Mouse (Mus musculus): ENCODE data around the gene Pax8. TPM values are rescaled to one million over a fixed set of nuclear protein-coding genes. Genes with fewer than 3 reads are reported as not detected.

Gene Pax8
- polyA plus RNA-seq, 1 experiment = not detected

DNA sequence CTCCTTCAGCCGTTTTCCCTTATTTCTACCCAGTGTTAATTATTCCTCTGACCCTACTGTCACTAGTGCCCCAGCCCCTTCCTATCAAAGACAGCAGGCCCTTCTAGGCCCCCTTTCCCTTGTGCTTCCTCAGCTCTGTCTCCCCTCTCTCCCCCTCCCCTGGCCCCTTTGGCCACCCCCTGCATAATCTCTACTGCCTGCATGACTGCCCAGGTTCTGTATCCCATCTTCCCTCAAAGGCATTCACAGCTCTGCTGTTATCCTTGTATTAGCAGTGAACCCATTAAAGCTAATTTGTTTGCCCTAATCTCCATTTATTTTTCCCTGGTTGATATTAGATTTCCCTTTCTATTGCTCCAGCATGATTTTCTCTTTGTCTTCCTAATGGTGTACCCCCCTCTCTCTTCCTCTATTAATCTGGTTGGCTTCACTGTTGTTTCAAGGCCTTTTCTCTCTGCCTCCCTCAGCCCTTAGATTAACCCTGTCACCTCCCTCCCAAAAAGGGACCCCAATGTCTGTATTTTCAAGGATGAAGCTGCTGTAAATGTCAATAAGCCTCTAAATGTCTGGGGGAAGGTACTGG lies 20.9 kb downstream of the Pax8 start:
- Histone ChIP-seq H3K27ac (ENCODE audit: insufficient read depth, low read length) (no peak overlapping the region), H3K4me3 (ENCODE audit: extremely low read depth, insufficient read depth, insufficient read length) (no peak overlapping the region), H3K4me1 (ENCODE audit: control insufficient read depth, insufficient read depth, insufficient read length) (no peaks in the 10 kb centered on the region), H3K36me3 (ENCODE audit: control insufficient read depth, insufficient read depth, low read length) (no peaks in the 10 kb centered on the region), H3K27me3 (ENCODE audit: control insufficient read depth, insufficient read depth, low read length) (0 out of 2 replicates have a peak, but pooled peaks cover 1% of the 10 kb centered on the region)
- 71% methylated on average over 1 of the region's 1 CpGs for WGBS
- TF ChIP-seq CTCF (IDR thresholded peaks at IDR 0.05; ENCODE audit: extremely low read depth, insufficient read depth, insufficient read length, insufficient replicate concordance) (no peak), POLR2A (IDR thresholded peaks at IDR 0.05; ENCODE audit: low read depth, low read length) (no peak)
- no peak for DNase-seq (ENCODE audit: low read depth in 1 of 2, low spot score in 2 of 2)

GRCm38 (mm10) chr2:24453206-24453605 lies 22.2 kb downstream of the Pax8 start:
- no peak overlapping the region for H3K27ac ChIP-seq (ENCODE audit: insufficient read depth, low read length)
- H3K36me3 ChIP-seq (ENCODE audit: control insufficient read depth, insufficient read depth, low read length) = no peaks in the 10 kb centered on the region
- H3K27me3 ChIP-seq (ENCODE audit: control insufficient read depth, insufficient read depth, low read length) = 0 out of 2 replicates have a peak, but pooled peaks cover 1% of the 10 kb centered on the region
- TF ChIP-seq POLR2A (IDR thresholded peaks at IDR 0.05; ENCODE audit: low read depth, low read length) (no peak), CTCF (IDR thresholded peaks at IDR 0.05; ENCODE audit: extremely low read depth, insufficient read depth, insufficient read length, insufficient replicate concordance) (no peak)
- no peaks in the 10 kb centered on the region for H3K4me1 ChIP-seq (ENCODE audit: control insufficient read depth, insufficient read depth, insufficient read length)
- no peak overlapping the region for H3K4me3 ChIP-seq (ENCODE audit: extremely low read depth, insufficient read depth, insufficient read length)
- WGBS = 89% methylated on average over 5 of the region's 5 CpGs
- no peak for DNase-seq (ENCODE audit: low read depth in 1 of 2, low spot score in 2 of 2)

- TF ChIP-seq CTCF (IDR thresholded peaks at IDR 0.05; ENCODE audit: extremely low read depth, insufficient read depth, insufficient read length, insufficient replicate concordance) (no peak), POLR2A (IDR thresholded peaks at IDR 0.05; ENCODE audit: low read depth, low read length) (no peak)
- no peak overlapping the region for H3K4me3 ChIP-seq (ENCODE audit: extremely low read depth, insufficient read depth, insufficient read length)
- no peaks in the 10 kb centered on the region for H3K27me3 ChIP-seq (ENCODE audit: control insufficient read depth, insufficient read depth, low read length)
- no peaks in the 10 kb centered on the region for H3K4me1 ChIP-seq (ENCODE audit: control insufficient read depth, insufficient read depth, insufficient read length)
- H3K27ac ChIP-seq (ENCODE audit: insufficient read depth, low read length) = no peak overlapping the region
- no peaks in the 10 kb centered on the region for H3K36me3 ChIP-seq (ENCODE audit: control insufficient read depth, insufficient read depth, low read length)
- WGBS = 69% methylated on average over 4 of the region's 4 CpGs
- DNase-seq (ENCODE audit: low read depth in 1 of 2, low spot score in 2 of 2) = no peak
Measured at GRCm38 (mm10) chr2:24449111-24449510, 26.3 kb downstream of the Pax8 start.

DNA sequence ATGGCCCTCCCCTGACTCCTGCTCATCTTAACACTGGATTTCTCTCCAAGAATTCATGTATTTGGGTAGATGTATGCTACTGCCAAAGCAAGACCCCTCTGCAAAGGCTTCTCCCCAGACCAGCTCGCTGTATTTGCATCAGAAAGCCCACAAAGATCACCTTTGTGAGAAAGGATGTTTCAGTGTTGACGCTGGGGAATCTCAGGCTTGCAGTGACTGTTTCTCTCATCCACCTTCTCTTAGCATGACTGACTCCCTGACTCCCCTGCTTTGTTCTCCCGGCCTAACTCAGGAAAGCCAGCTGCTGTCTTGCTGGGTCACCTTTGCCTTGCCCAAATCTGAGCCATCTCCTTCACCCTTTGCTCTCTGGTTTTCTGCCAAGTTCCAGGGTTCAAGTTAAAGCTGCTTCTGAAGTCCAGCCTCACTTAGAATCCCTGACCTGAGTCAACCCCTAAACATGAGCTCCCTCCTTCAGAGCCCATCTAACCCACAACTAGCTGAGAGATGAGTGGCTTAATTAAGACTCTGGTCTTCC lies 32.1 kb downstream of the Pax8 start:
- WGBS = 83% methylated on average over 3 of the region's 3 CpGs
- no peaks in the 10 kb centered on the region for H3K4me1 ChIP-seq (ENCODE audit: control insufficient read depth, insufficient read depth, insufficient read length)
- H3K4me3 ChIP-seq (ENCODE audit: extremely low read depth, insufficient read depth, insufficient read length) = no peak overlapping the region
- H3K27ac ChIP-seq (ENCODE audit: insufficient read depth, low read length) = no peak overlapping the region
- H3K36me3 ChIP-seq (ENCODE audit: control insufficient read depth, insufficient read depth, low read length) = no peaks in the 10 kb centered on the region
- no peaks in the 10 kb centered on the region for H3K27me3 ChIP-seq (ENCODE audit: control insufficient read depth, insufficient read depth, low read length)
- TF ChIP-seq CTCF (IDR thresholded peaks at IDR 0.05; ENCODE audit: extremely low read depth, insufficient read depth, insufficient read length, insufficient replicate concordance) (no peak), POLR2A (IDR thresholded peaks at IDR 0.05; ENCODE audit: low read depth, low read length) (no peak)
- DNase-seq (ENCODE audit: low read depth in 1 of 2, low spot score in 2 of 2) = no peak

- no peak for DNase-seq (ENCODE audit: low read depth in 1 of 2, low spot score in 2 of 2)
- Histone ChIP-seq H3K27ac (ENCODE audit: insufficient read depth, low read length) (no peak overlapping the region), H3K4me3 (ENCODE audit: extremely low read depth, insufficient read depth, insufficient read length) (no peak overlapping the region), H3K4me1 (ENCODE audit: control insufficient read depth, insufficient read depth, insufficient read length) (no peaks in the 10 kb centered on the region), H3K36me3 (ENCODE audit: control insufficient read depth, insufficient read depth, low read length) (no peaks in the 10 kb centered on the region), H3K27me3 (ENCODE audit: control insufficient read depth, insufficient read depth, low read length) (no peaks in the 10 kb centered on the region)
- WGBS = 67% methylated on average over 4 of the region's 4 CpGs
- TF ChIP-seq CTCF (IDR thresholded peaks at IDR 0.05; ENCODE audit: extremely low read depth, insufficient read depth, insufficient read length, insufficient replicate concordance) (no peak), POLR2A (IDR thresholded peaks at IDR 0.05; ENCODE audit: low read depth, low read length) (no peak)
Measured at GRCm38 (mm10) chr2:24442303-24442925, 33.0 kb downstream of the Pax8 start.

DNA sequence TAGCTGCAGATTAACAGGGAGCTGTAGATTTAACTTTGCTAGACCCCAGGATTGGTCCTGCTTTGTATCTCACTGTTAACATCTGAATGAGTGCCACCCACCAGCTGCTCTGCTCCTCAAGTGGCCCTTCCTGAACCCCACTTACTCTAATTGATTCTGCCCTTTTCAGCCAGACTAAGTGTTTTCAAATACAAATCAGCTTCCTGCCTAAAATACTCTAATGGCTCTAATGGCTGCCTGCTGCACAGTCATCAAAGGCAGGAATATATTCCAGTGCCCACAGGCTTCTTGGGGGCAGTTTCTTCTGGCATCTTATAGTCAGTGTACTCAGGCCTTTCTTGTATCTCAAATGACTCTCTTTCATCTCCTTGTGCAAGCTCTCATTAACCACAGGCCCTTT lies 33.5 kb downstream of the Pax8 start:
- no peak overlapping the region for H3K4me3 ChIP-seq (ENCODE audit: extremely low read depth, insufficient read depth, insufficient read length)
- no peak overlapping the region for H3K27ac ChIP-seq (ENCODE audit: insufficient read depth, low read length)
- no peaks in the 10 kb centered on the region for H3K27me3 ChIP-seq (ENCODE audit: control insufficient read depth, insufficient read depth, low read length)
- H3K4me1 ChIP-seq (ENCODE audit: control insufficient read depth, insufficient read depth, insufficient read length) = no peaks in the 10 kb centered on the region
- DNase-seq (ENCODE audit: low read depth in 1 of 2, low spot score in 2 of 2) = no peak
- H3K36me3 ChIP-seq (ENCODE audit: control insufficient read depth, insufficient read depth, low read length) = no peaks in the 10 kb centered on the region
- TF ChIP-seq CTCF (IDR thresholded peaks at IDR 0.05; ENCODE audit: extremely low read depth, insufficient read depth, insufficient read length, insufficient replicate concordance) (no peak), POLR2A (IDR thresholded peaks at IDR 0.05; ENCODE audit: low read depth, low read length) (no peak)

DNA sequence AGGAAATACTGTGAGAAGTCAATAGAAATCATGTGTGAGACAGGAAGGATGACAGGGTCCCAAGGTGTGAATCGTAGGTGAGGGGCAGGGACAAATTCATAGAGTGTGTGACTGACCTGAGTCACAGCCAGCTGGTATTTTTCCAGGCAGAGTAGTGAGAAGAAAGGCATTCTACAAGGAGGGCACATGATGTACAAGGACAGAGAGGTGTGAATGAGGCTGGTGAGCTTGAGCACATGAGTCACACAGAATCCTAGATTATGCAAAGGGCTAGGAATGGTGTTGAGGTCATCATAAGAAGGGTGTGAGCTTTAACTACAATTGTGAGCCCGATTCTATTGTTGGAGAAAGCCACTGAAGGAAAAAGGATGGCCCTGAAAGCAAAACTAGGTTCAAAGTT lies 35.3 kb downstream of the Pax8 start:
- DNase-seq (ENCODE audit: low read depth in 1 of 2, low spot score in 2 of 2) = no peak
- Histone ChIP-seq H3K4me1 (ENCODE audit: control insufficient read depth, insufficient read depth, insufficient read length) (no peaks in the 10 kb centered on the region), H3K36me3 (ENCODE audit: control insufficient read depth, insufficient read depth, low read length) (no peaks in the 10 kb centered on the region), H3K4me3 (ENCODE audit: extremely low read depth, insufficient read depth, insufficient read length) (no peak overlapping the region), H3K27ac (ENCODE audit: insufficient read depth, low read length) (no peak overlapping the region), H3K27me3 (ENCODE audit: control insufficient read depth, insufficient read depth, low read length) (no peaks in the 10 kb centered on the region)
- WGBS = 66% methylated on average over 2 of the region's 2 CpGs
- TF ChIP-seq CTCF (IDR thresholded peaks at IDR 0.05; ENCODE audit: extremely low read depth, insufficient read depth, insufficient read length, insufficient replicate concordance) (no peak), POLR2A (IDR thresholded peaks at IDR 0.05; ENCODE audit: low read depth, low read length) (no peak)

Data from spleen, adult 2 months (tissue).